9 mouse cellular contexts compared by ENCODE assay signal in genomic region chr17:34349429-34349828, GRCm38 (mm10). TPM values are rescaled to one million over a fixed set of nuclear protein-coding genes. Genes with fewer than 3 reads are reported as not detected.
DNase-seq lines count a peak whose midpoint lies in the region; ATAC-seq and TF ChIP-seq lines count a peak whose summit lies in the region.
"Had no signal": no experiment of that assay in that cellular context is flagged by ENCODE, and none has a peak within 500 bp of the region (broad histone marks: within the 10 kb centered on the region; RNA-seq: fewer than 3 reads in every experiment).

No protein-coding gene starts in this region.

- no peak overlapping the region for H3K27ac ChIP-seq in lung, postnatal 0 days (ENCODE audit: low read length)
- H3K27ac ChIP-seq: limb, embryonic 15.5 days had no signal

- 5% methylated on average over 4 of the region's 4 CpGs for WGBS in lung, postnatal 0 days

- TF ChIP-seq CTCF in lung, postnatal 0 days (IDR thresholded peaks at IDR 0.05) = peak; percentile 89

- no peak overlapping the region for H3K4me3 ChIP-seq in lung, postnatal 0 days (ENCODE audit: low read depth, low read length)
- H3K4me3 ChIP-seq: limb, embryonic 15.5 days had no signal

- no peaks in the 10 kb centered on the region for H3K9me3 ChIP-seq in lung, postnatal 0 days (ENCODE audit: low read length)
- H3K9me3 ChIP-seq: limb, embryonic 15.5 days had no signal

- no peaks in the 10 kb centered on the region for H3K36me3 ChIP-seq in lung, postnatal 0 days (ENCODE audit: insufficient read depth, low read length)
- H3K36me3 ChIP-seq: limb, embryonic 15.5 days had no signal

- no peak for TF ChIP-seq EP300 in lung, postnatal 0 days (IDR thresholded peaks at IDR 0.05)

- peaks cover 4% of the 10 kb centered on the region; the same call in 1 of the 2 replicates for H3K27me3 ChIP-seq in lung, postnatal 0 days (replicated peaks; ENCODE audit: insufficient read depth, low read length)

- H3K4me1 ChIP-seq in lung, postnatal 0 days (ENCODE audit: insufficient read depth, low read depth, low read length) = no peaks in the 10 kb centered on the region
- H3K4me1 ChIP-seq: limb, embryonic 15.5 days had no signal

- DNase-seq in B cell, adult 2 months = peak; percentile 94 to 95
- peak; percentile 80 for DNase-seq in ES-CJ7 (ENCODE audit: low read depth, low spot score)
- peak; percentile 50 for DNase-seq in c-Kit-positive CD71-positive TER-119-negative erythroid progenitor cells, embryonic 14.5 days (ENCODE audit: low read depth)
- peak; percentile 79 to 85 for DNase-seq in frontal cortex, postnatal 36 days (ENCODE audit: low spot score in 2 of 2)
- DNase-seq in layer of hippocampus, adult 11-12 months (ENCODE audit: low spot score) = peak; percentile 85
- peak; percentile 71 for DNase-seq in lung, postnatal 0 days (ENCODE audit: low spot score)
- DNase-seq in right cerebral cortex, postnatal 25 days = peak; percentile 55
- peak; percentile 35 to 80 for DNase-seq in urinary bladder, postnatal 4 days (ENCODE audit: low spot score in 2 of 2)

- no peak for ATAC-seq in lung, postnatal 0 days

- no peak overlapping the region for H3K9ac ChIP-seq in lung, postnatal 0 days (replicated peaks; ENCODE audit: low read depth)
- H3K9ac ChIP-seq: limb, embryonic 15.5 days had no signal

- H3K4me2 ChIP-seq in lung, postnatal 0 days (replicated peaks; ENCODE audit: low read depth, low read length) = no peak overlapping the region
- H3K4me2 ChIP-seq: limb, embryonic 15.5 days had no signal

RNA-seq across cellular contexts. Expression of gene Btnl2, which starts 5.2 kb away (rescaled TPM):
- 0.07 TPM in 1 of 2 replicates, not detected in the other for polyA plus RNA-seq in lung, postnatal 0 days (2015; fragmentation: Nextera tagmentation; extraction: Ambion mirVana)

RNA-seq across cellular contexts. Expression of gene H2-Eb2, which starts 24.0 kb away (rescaled TPM):
- polyA plus RNA-seq in lung, postnatal 0 days (2015; fragmentation: Nextera tagmentation; extraction: Ambion mirVana) = not detected in 2 replicates
- polyA plus RNA-seq: limb, embryonic 15.5 days had no signal

RNA-seq across cellular contexts. Expression of gene Btnl1, which starts 27.5 kb away (rescaled TPM):
- polyA plus RNA-seq in lung, postnatal 0 days (2015; fragmentation: Nextera tagmentation; extraction: Ambion mirVana) = not detected in 2 replicates
- polyA plus RNA-seq: limb, embryonic 15.5 days had no signal

RNA-seq across cellular contexts. Expression of gene H2-Eb1, which starts 43.8 kb away (rescaled TPM):
- polyA plus RNA-seq in lung, postnatal 0 days (2015; fragmentation: Nextera tagmentation; extraction: Ambion mirVana) = 11.9 and 12.6 TPM in 2 replicates

RNA-seq across cellular contexts. Expression of gene BC051142, which starts 49.2 kb away (rescaled TPM):
- polyA plus RNA-seq in lung, postnatal 0 days (2015; fragmentation: Nextera tagmentation; extraction: Ambion mirVana) = 0.24 and 0.74 TPM in 2 replicates
